4 mouse cellular contexts compared by ENCODE assay signal in the genomic region with DNA sequence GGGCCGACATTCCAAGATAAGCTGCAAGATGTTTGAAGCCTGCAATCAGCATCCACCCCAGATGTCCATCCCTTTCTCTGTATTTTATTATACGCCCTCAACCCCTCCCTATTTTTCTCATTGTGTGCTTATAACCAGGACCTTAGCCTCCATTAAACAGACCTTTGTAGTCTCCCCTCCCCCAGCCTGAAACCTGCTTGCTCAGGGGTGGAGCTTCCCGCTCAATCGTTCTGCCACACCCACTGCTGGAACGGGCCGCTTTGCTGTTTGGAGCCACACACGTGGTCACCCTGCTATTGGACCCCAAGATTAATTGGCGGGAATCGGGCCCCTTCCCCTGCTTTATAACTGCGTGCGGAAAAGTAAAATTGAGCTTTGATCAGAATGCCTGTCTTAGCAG.
A peak's percentile ranks its signal among the peaks of the same experiment; 100 is the strongest.
DNase-seq lines count a peak whose midpoint lies in the region; ATAC-seq and TF ChIP-seq lines count a peak whose summit lies in the region.
"Not testable (repeated sequence)": the region's sequence is repeated elsewhere in the genome, so short reads cannot be mapped to it uniquely, and the experiment has no call there.

No protein-coding gene starts in this region.

- H3K36me3 ChIP-seq in intestine, embryonic 15.5 days; intestine, postnatal 0 days (ENCODE audit: control insufficient read depth, insufficient read depth): not testable (repeated sequence)

- H3K4me3 ChIP-seq in intestine, embryonic 15.5 days (replicated peaks); intestine, postnatal 0 days (ENCODE audit: low read depth, low read length): not testable (repeated sequence)

- peak; percentile 88 for ATAC-seq in intestine, embryonic 15.5 days
- peak; percentile 54 for ATAC-seq in intestine, postnatal 0 days

- H3K27ac ChIP-seq in intestine, embryonic 15.5 days; intestine, postnatal 0 days (ENCODE audit: low read depth, low read length): not testable (repeated sequence)

- DNase-seq in R1 (ENCODE audit: low read depth, low spot score): peak; percentile 39
- DNase-seq in heart, adult 11 months: peak; percentile 80

- H3K9ac ChIP-seq in intestine, embryonic 15.5 days; intestine, postnatal 0 days (ENCODE audit: low read depth, low read length): not testable (repeated sequence)

- 48% methylated on average over 11 of the region's 11 CpGs for WGBS in intestine, embryonic 15.5 days
- WGBS in intestine, postnatal 0 days: 38% methylated on average over 11 of the region's 11 CpGs

- not testable (repeated sequence) for H3K9me3 ChIP-seq in intestine, embryonic 15.5 days; intestine, postnatal 0 days (ENCODE audit: control insufficient read depth)

- H3K4me1 ChIP-seq in intestine, embryonic 15.5 days (replicated peaks); intestine, postnatal 0 days (replicated peaks; ENCODE audit: control insufficient read depth, insufficient read depth, low read length): not testable (repeated sequence)

- TF ChIP-seq CTCF in intestine, postnatal 0 days (IDR thresholded peaks at IDR 0.05; ENCODE audit: low read depth): not testable (repeated sequence)

- not testable (repeated sequence) for H3K4me2 ChIP-seq in intestine, embryonic 15.5 days (replicated peaks); intestine, postnatal 0 days (replicated peaks; ENCODE audit: low read depth)

- not testable (repeated sequence) for H3K27me3 ChIP-seq in intestine, embryonic 15.5 days (replicated peaks); intestine, postnatal 0 days (replicated peaks; ENCODE audit: control insufficient read depth, insufficient read depth, low read length)
